In genomic region chr3:154136501-154136900, GRCm38 (mm10) we compare ENCODE assay signal across 29 mouse cellular contexts.
DNase-seq lines count a peak whose midpoint lies in the region; ATAC-seq and TF ChIP-seq lines count a peak whose summit lies in the region.
"Had no signal": no experiment of that assay in that cellular context is flagged by ENCODE, and none has a peak within 500 bp of the region (broad histone marks: within the 10 kb centered on the region; RNA-seq: fewer than 3 reads in every experiment).

No protein-coding gene starts in this region.

- H3K9me3 ChIP-seq in forebrain, postnatal 0 days (ENCODE audit: low read length): no peaks in the 10 kb centered on the region
- no peaks in the 10 kb centered on the region for H3K9me3 ChIP-seq in forebrain, embryonic 14.5 days (replicated peaks; ENCODE audit: control insufficient read depth, low read length)
- no peaks in the 10 kb centered on the region for H3K9me3 ChIP-seq in kidney, embryonic 16.5 days (ENCODE audit: low read length)
- H3K9me3 ChIP-seq: embryonic facial prominence, embryonic 12.5 days; embryonic facial prominence, embryonic 15.5 days; forebrain, embryonic 13.5 days; heart, embryonic 13.5 days had no signal

- no peaks in the 10 kb centered on the region for H3K36me3 ChIP-seq in forebrain, postnatal 0 days (ENCODE audit: insufficient read depth)
- no peaks in the 10 kb centered on the region for H3K36me3 ChIP-seq in forebrain, embryonic 14.5 days (ENCODE audit: control insufficient read depth, insufficient read depth, low read length)
- H3K36me3 ChIP-seq in kidney, embryonic 16.5 days (ENCODE audit: insufficient read depth, low read length): no peaks in the 10 kb centered on the region
- H3K36me3 ChIP-seq: embryonic facial prominence, embryonic 12.5 days; embryonic facial prominence, embryonic 15.5 days; G1E; heart, embryonic 13.5 days had no signal

- peak; percentile 59; the same call in 1 of the 2 replicates for ATAC-seq in forebrain, postnatal 0 days
- ATAC-seq in forebrain, embryonic 14.5 days: no peak
- peak; percentile 49; the same call in 1 of the 2 replicates for ATAC-seq in kidney, embryonic 16.5 days (ENCODE audit: low FRiP score, low TSS enrichment)
- ATAC-seq: forebrain, embryonic 13.5 days; hindbrain, postnatal 0 days; inflammation-experienced regulatory T-cells, adult 6 months; intestine, embryonic 16.5 days; Patski had no signal

- no peak overlapping the region for H3K9ac ChIP-seq in forebrain, postnatal 0 days
- H3K9ac ChIP-seq in forebrain, embryonic 14.5 days (ENCODE audit: low read length): no peak overlapping the region
- no peak overlapping the region for H3K9ac ChIP-seq in kidney, embryonic 16.5 days (replicated peaks; ENCODE audit: low read length)
- H3K9ac ChIP-seq: embryonic facial prominence, embryonic 12.5 days; embryonic facial prominence, embryonic 15.5 days; forebrain, embryonic 13.5 days; heart, embryonic 13.5 days; hindbrain, embryonic 14.5 days had no signal

- no peak for TF ChIP-seq CTCF in forebrain, postnatal 0 days (IDR thresholded peaks at IDR 0.05; ENCODE audit: low read depth)

- no peak overlapping the region for H3K4me2 ChIP-seq in forebrain, postnatal 0 days (ENCODE audit: low read depth)
- H3K4me2 ChIP-seq in forebrain, embryonic 14.5 days (ENCODE audit: low read length): no peak overlapping the region
- H3K4me2 ChIP-seq in kidney, embryonic 16.5 days (replicated peaks; ENCODE audit: low read depth, low read length): no peak overlapping the region
- H3K4me2 ChIP-seq: embryonic facial prominence, embryonic 12.5 days; embryonic facial prominence, embryonic 15.5 days; forebrain, embryonic 13.5 days; heart, embryonic 13.5 days; hindbrain, embryonic 14.5 days had no signal

- no peaks in the 10 kb centered on the region for H3K27me3 ChIP-seq in forebrain, postnatal 0 days (ENCODE audit: insufficient read depth, low read length)
- H3K27me3 ChIP-seq in forebrain, embryonic 14.5 days (replicated peaks; ENCODE audit: control insufficient read depth, insufficient read depth, low read length): no peaks in the 10 kb centered on the region
- H3K27me3 ChIP-seq in kidney, embryonic 16.5 days (ENCODE audit: insufficient read depth, low read length): no peaks in the 10 kb centered on the region
- H3K27me3 ChIP-seq: CH12.LX; embryonic facial prominence, embryonic 12.5 days; embryonic facial prominence, embryonic 15.5 days; forebrain, embryonic 13.5 days; heart, embryonic 13.5 days; Patski had no signal

- no peak overlapping the region for H3K4me3 ChIP-seq in forebrain, postnatal 0 days (ENCODE audit: low read depth, low read length)
- H3K4me3 ChIP-seq in forebrain, embryonic 14.5 days (ENCODE audit: low read depth, low read length): no peak overlapping the region
- H3K4me3 ChIP-seq in kidney, embryonic 16.5 days (ENCODE audit: low read length): no peak overlapping the region
- H3K4me3 ChIP-seq: embryonic facial prominence, embryonic 12.5 days; embryonic facial prominence, embryonic 15.5 days; forebrain, embryonic 13.5 days; gastrocnemius, adult 2 months; heart, embryonic 13.5 days had no signal

- no peak for DNase-seq in forebrain, postnatal 0 days
- DNase-seq in forebrain, embryonic 14.5 days (ENCODE audit: low spot score): no peak
- DNase-seq in kidney, postnatal 10 days: no peak
- DNase-seq in right cerebral cortex, adult 18-20 months: peak; percentile 21
- no peak for DNase-seq in right cerebral cortex, postnatal 36 days (ENCODE audit: low spot score in 2 of 2)
- DNase-seq: adrenal gland, postnatal 10 days; adrenal gland, postnatal 36 days; B cell, adult 2 months; cerebellum, adult 11 months; cerebellum, adult 2 months; cerebellum, adult 9-11 months; cerebellum, postnatal 25 days; gastrocnemius, adult 2 months; gastrocnemius, postnatal 14 days; heart, adult 11 months; heart, postnatal 14 days; heart, postnatal 4 days had no signal

- no peaks in the 10 kb centered on the region for H3K4me1 ChIP-seq in forebrain, postnatal 0 days (ENCODE audit: insufficient read depth)
- no peaks in the 10 kb centered on the region for H3K4me1 ChIP-seq in forebrain, embryonic 14.5 days (ENCODE audit: control insufficient read depth, insufficient read depth, low read length)
- H3K4me1 ChIP-seq in kidney, embryonic 16.5 days (ENCODE audit: insufficient read depth, low read length): no peaks in the 10 kb centered on the region
- H3K4me1 ChIP-seq: embryonic facial prominence, embryonic 12.5 days; embryonic facial prominence, embryonic 15.5 days; forebrain, embryonic 13.5 days; heart, embryonic 13.5 days had no signal

- 82% methylated on average over 3 of the region's 3 CpGs for WGBS in forebrain, postnatal 0 days
- WGBS in forebrain, embryonic 14.5 days: 86% methylated on average over 3 of the region's 3 CpGs
- WGBS in kidney, embryonic 16.5 days: 65% methylated on average over 3 of the region's 3 CpGs

- H3K27ac ChIP-seq in forebrain, postnatal 0 days (ENCODE audit: low read depth, low read length): no peak overlapping the region
- no peak overlapping the region for H3K27ac ChIP-seq in forebrain, embryonic 14.5 days (ENCODE audit: low read depth, low read length)
- no peak overlapping the region for H3K27ac ChIP-seq in kidney, embryonic 16.5 days (ENCODE audit: low read length)
- H3K27ac ChIP-seq: embryonic facial prominence, embryonic 12.5 days; embryonic facial prominence, embryonic 15.5 days; forebrain, embryonic 13.5 days; gastrocnemius, adult 2 months; heart, embryonic 13.5 days; hindbrain, embryonic 14.5 days; hindbrain, postnatal 0 days had no signal
